Comparison of ENCODE assay signal across 8 mouse cellular contexts in genomic region chr11:119039732-119040512, GRCm38 (mm10). TPM values are rescaled to one million over a fixed set of nuclear protein-coding genes. Genes with fewer than 3 reads are reported as not detected.
DNase-seq lines count a peak whose midpoint lies in the region; ATAC-seq and TF ChIP-seq lines count a peak whose summit lies in the region.

No protein-coding gene starts in this region.

- ATAC-seq in kidney, embryonic 15.5 days (replicated peaks; ENCODE audit: low FRiP score), result no peak
- no peak for ATAC-seq in hindbrain, embryonic 13.5 days (ENCODE audit: low FRiP score)
- no peak for ATAC-seq in midbrain, embryonic 13.5 days

- no peak for DNase-seq in kidney, adult 18-20 months
- DNase-seq in urinary bladder, postnatal 10 days (ENCODE audit: low spot score), result no peak
- DNase-seq in layer of hippocampus, postnatal 25 days (ENCODE audit: extremely low spot score in 1 of 2, low spot score in 1 of 2), result no peak
- DNase-seq in kidney, postnatal 36 days, result no peak

- H3K27me3 ChIP-seq in kidney, embryonic 15.5 days, result peaks cover 87% of the 10 kb centered on the region
- H3K27me3 ChIP-seq in hindbrain, embryonic 13.5 days, result peaks cover 82% of the 10 kb centered on the region
- H3K27me3 ChIP-seq in midbrain, embryonic 13.5 days, result peaks cover 76% of the 10 kb centered on the region

- peak overlapping the region; percentile 85 for H3K9ac ChIP-seq in kidney, embryonic 15.5 days
- H3K9ac ChIP-seq in hindbrain, embryonic 13.5 days, result peak overlapping the region; percentile 89
- H3K9ac ChIP-seq in midbrain, embryonic 13.5 days (replicated peaks), result peak overlapping the region; percentile 93

- H3K4me3 ChIP-seq in kidney, embryonic 15.5 days (replicated peaks), result peak overlapping the region; percentile 83
- peak overlapping the region; percentile 90 for H3K4me3 ChIP-seq in bone marrow, adult 2 months (replicated peaks; ENCODE audit: control insufficient read depth, low read depth, low read length)
- peak overlapping the region; percentile 74 for H3K4me3 ChIP-seq in hindbrain, embryonic 13.5 days
- H3K4me3 ChIP-seq in midbrain, embryonic 13.5 days (replicated peaks), result peak overlapping the region; percentile 80

- 9% methylated on average over 21 of the region's 21 CpGs for WGBS in kidney, embryonic 15.5 days
- WGBS in bone marrow, adult 2 months, result 14% methylated on average over 21 of the region's 21 CpGs
- 5% methylated on average over 21 of the region's 21 CpGs for WGBS in hindbrain, embryonic 13.5 days
- 4% methylated on average over 21 of the region's 21 CpGs for WGBS in midbrain, embryonic 13.5 days

- H3K27ac ChIP-seq in kidney, embryonic 15.5 days, result peak overlapping the region; percentile 83
- H3K27ac ChIP-seq in bone marrow, adult 2 months (ENCODE audit: control insufficient read depth, insufficient read depth, low read depth, low read length, poor library complexity), result peak overlapping the region; percentile 90; the same call in 1 of the 2 replicates
- H3K27ac ChIP-seq in hindbrain, embryonic 13.5 days, result peak overlapping the region; percentile 91
- peak overlapping the region; percentile 92 for H3K27ac ChIP-seq in midbrain, embryonic 13.5 days

- no peak for TF ChIP-seq CTCF in bone marrow, adult 2 months (IDR thresholded peaks at IDR 0.05; ENCODE audit: control insufficient read depth, insufficient read depth, low read length)

- H3K9me3 ChIP-seq in kidney, embryonic 15.5 days (replicated peaks), result no peaks in the 10 kb centered on the region
- H3K9me3 ChIP-seq in hindbrain, embryonic 13.5 days, result no peaks in the 10 kb centered on the region
- H3K9me3 ChIP-seq in midbrain, embryonic 13.5 days, result no peaks in the 10 kb centered on the region

- H3K36me3 ChIP-seq in kidney, embryonic 15.5 days, result peaks cover 9% of the 10 kb centered on the region
- H3K36me3 ChIP-seq in hindbrain, embryonic 13.5 days, result peaks cover 7% of the 10 kb centered on the region
- peaks cover 7% of the 10 kb centered on the region for H3K36me3 ChIP-seq in midbrain, embryonic 13.5 days

- H3K4me2 ChIP-seq in kidney, embryonic 15.5 days, result peak overlapping the region; percentile 93
- peak overlapping the region; percentile 80 for H3K4me2 ChIP-seq in hindbrain, embryonic 13.5 days
- H3K4me2 ChIP-seq in midbrain, embryonic 13.5 days (replicated peaks), result peak overlapping the region; percentile 83

- TF ChIP-seq POLR2A in bone marrow, adult 2 months (IDR thresholded peaks at IDR 0.05; ENCODE audit: borderline replicate concordance, control insufficient read depth, low read depth, low read length), result no peak

- H3K4me1 ChIP-seq in kidney, embryonic 15.5 days, result peaks cover 88% of the 10 kb centered on the region
- H3K4me1 ChIP-seq in bone marrow, adult 2 months (ENCODE audit: control insufficient read depth, insufficient read depth, low read length), result no peaks in the 10 kb centered on the region; the same call in 1 of the 2 replicates
- H3K4me1 ChIP-seq in hindbrain, embryonic 13.5 days (replicated peaks), result peaks cover 78% of the 10 kb centered on the region
- H3K4me1 ChIP-seq in midbrain, embryonic 13.5 days (replicated peaks), result peaks cover 81% of the 10 kb centered on the region

RNA-seq across cellular contexts. Expression of gene Cbx8, which starts 0.8 kb away (rescaled TPM):
- 9.8 and 10.3 TPM in 2 replicates for polyA plus RNA-seq in kidney, embryonic 15.5 days (2015; fragmentation: Nextera tagmentation; extraction: Ambion mirVana)
- 3.3 and 7.4 TPM in 2 replicates for polyA plus RNA-seq in bone marrow, adult 2 months (2011; ENCODE audit: insufficient read depth, insufficient read length, low replicate concordance, missing spikeins)
- polyA plus RNA-seq in hindbrain, embryonic 13.5 days (2015; fragmentation: Nextera tagmentation; extraction: Ambion mirVana), result 10.0 and 11.1 TPM in 2 replicates
- polyA plus RNA-seq in midbrain, embryonic 13.5 days (2015; fragmentation: Nextera tagmentation; extraction: Ambion mirVana), result 9.8 and 15.2 TPM in 2 replicates
- total RNA-seq in layer of hippocampus, postnatal 25 days (2021), result 10 to 100 TPM; 13.8 to 16.7 TPM

RNA-seq across cellular contexts. Expression of gene Cbx2, which starts 17.2 kb away (rescaled TPM):
- 38.9 and 40.7 TPM in 2 replicates for polyA plus RNA-seq in kidney, embryonic 15.5 days (2015; fragmentation: Nextera tagmentation; extraction: Ambion mirVana)
- 0.34 and 2.8 TPM in 2 replicates for polyA plus RNA-seq in bone marrow, adult 2 months (2011; ENCODE audit: insufficient read depth, insufficient read length, low replicate concordance, missing spikeins)
- polyA plus RNA-seq in hindbrain, embryonic 13.5 days (2015; fragmentation: Nextera tagmentation; extraction: Ambion mirVana), result 20.3 and 24.2 TPM in 2 replicates
- 34.7 and 35.5 TPM in 2 replicates for polyA plus RNA-seq in midbrain, embryonic 13.5 days (2015; fragmentation: Nextera tagmentation; extraction: Ambion mirVana)
- 1 to 10 TPM; 4.0 to 4.4 TPM for total RNA-seq in layer of hippocampus, postnatal 25 days (2021)

RNA-seq across cellular contexts. Expression of gene Cbx4, which starts 46.1 kb away (rescaled TPM):
- 8.6 and 9.9 TPM in 2 replicates for polyA plus RNA-seq in kidney, embryonic 15.5 days (2015; fragmentation: Nextera tagmentation; extraction: Ambion mirVana)
- 7.3 and 18.8 TPM in 2 replicates for polyA plus RNA-seq in bone marrow, adult 2 months (2011; ENCODE audit: insufficient read depth, insufficient read length, low replicate concordance, missing spikeins)
- polyA plus RNA-seq in hindbrain, embryonic 13.5 days (2015; fragmentation: Nextera tagmentation; extraction: Ambion mirVana), result 14.1 and 15.8 TPM in 2 replicates
- 14.1 and 16.3 TPM in 2 replicates for polyA plus RNA-seq in midbrain, embryonic 13.5 days (2015; fragmentation: Nextera tagmentation; extraction: Ambion mirVana)
- 10 to 100 TPM; 62.1 to 67.7 TPM for total RNA-seq in layer of hippocampus, postnatal 25 days (2021)

RNA-seq across cellular contexts. Expression of gene Enpp7, which starts 51.9 kb away (rescaled TPM):
- not detected in 2 replicates for polyA plus RNA-seq in kidney, embryonic 15.5 days (2015; fragmentation: Nextera tagmentation; extraction: Ambion mirVana)
- not detected in 2 replicates for polyA plus RNA-seq in bone marrow, adult 2 months (2011; ENCODE audit: insufficient read depth, insufficient read length, low replicate concordance, missing spikeins)
- polyA plus RNA-seq in hindbrain, embryonic 13.5 days (2015; fragmentation: Nextera tagmentation; extraction: Ambion mirVana), result not detected in 2 replicates
- not detected in 2 replicates for polyA plus RNA-seq in midbrain, embryonic 13.5 days (2015; fragmentation: Nextera tagmentation; extraction: Ambion mirVana)
- not detected for total RNA-seq in layer of hippocampus, postnatal 25 days (2021)
